Mouse (Mus musculus) thymus, postnatal 14 days (tissue): ENCODE data around the gene Igsf21.

Source experiments
- DNase-seq: peaks from one replicate; pipeline ENCODE4 v3.0.0; 2021

Gene Igsf21

DNA sequence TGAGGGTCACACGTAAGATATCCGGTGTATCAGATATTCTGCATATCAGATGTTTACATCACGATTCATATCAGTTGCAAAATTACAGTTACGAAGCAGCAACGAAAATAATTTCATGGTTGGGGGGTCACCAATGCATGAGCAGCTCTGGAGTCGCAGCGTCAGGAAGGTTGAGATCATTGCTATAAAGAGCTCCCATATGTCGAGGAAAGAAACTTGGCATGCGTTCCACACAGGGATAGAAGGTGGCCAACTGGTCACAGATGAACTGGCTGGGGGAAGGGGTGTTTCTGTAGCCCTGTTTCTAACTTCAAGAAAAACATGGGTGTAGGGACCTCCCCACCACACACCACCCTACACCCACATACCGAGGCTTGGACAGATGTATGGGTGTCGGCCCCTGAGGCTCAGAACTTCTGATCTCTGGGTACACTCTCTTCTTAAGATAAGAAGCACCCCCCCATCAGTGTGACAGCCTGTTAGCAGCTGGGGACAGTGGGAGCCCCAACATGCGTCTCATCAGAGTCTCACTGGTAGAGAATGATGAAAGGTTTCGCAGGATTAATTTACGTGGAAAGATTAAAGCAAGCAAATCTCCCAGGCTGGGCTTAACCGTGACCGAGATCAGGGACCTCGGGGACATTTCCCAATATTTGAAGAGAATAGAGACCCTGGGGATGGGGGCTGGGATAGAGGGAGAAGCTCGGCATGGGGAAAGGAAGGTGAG is 54.1 kb downstream of the Igsf21 start:
- no peak for DNase-seq

- DNase-seq = no peak
Measured at GRCm38 (mm10) chr4:140189601-140190000, 57.0 kb downstream of the Igsf21 start.

DNA sequence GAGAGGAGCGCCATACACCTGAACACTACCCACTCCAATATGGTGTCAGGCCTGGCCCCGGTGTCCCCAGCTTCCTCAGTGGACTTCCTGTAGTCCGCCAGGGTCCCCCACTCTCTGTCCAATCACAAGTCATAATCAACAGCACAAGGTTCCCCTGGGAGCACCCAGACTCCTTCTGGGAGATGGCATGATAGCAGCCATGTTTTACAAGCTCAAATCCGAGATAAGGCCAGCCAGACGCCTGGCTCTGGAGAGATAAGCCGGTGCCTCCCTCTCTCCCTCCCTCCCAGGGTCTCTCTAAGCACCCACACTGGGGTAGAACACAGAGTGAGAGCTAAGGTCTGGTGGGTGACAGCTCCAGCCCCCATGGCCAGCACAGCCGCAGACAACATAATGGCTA is 58.0 kb downstream of the Igsf21 start:
- no peak for DNase-seq

DNA sequence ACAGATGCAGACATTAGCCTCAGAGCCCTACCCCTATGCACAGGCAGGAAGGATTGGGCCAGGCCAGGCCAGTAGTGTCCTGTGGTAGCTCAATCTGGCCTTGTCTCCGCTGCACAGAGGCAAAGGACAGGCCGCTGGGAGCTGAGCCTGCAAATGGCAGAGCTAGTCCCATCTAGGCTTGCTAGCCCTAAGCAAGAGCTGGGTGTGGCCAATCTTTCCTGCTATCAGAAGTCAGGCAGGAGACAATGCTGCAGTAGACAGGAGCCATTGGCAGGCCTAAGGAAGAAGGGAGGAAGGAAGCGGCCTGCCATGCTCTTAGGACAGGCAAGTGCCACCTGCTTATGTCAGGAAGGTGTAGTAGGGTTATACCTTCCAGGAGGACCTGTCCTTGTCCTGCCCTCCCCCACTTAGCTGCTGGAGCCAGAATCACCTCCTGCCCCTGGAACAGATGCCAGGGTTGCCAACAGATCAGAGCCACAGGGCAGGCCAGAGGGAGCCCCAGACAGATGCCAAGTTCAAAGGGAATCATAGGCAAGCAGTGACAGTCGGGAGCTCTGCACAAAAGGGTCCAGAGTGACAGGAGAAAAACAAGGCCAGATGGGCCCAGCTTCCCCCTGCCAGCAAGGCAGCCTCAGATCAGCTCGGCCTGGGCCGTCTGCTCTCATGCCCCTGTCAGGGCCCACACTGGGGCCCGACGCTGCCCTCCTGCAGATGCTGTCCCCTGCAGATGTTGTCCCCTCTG is 59.0 kb downstream of the Igsf21 start:
- no peak for DNase-seq

DNA sequence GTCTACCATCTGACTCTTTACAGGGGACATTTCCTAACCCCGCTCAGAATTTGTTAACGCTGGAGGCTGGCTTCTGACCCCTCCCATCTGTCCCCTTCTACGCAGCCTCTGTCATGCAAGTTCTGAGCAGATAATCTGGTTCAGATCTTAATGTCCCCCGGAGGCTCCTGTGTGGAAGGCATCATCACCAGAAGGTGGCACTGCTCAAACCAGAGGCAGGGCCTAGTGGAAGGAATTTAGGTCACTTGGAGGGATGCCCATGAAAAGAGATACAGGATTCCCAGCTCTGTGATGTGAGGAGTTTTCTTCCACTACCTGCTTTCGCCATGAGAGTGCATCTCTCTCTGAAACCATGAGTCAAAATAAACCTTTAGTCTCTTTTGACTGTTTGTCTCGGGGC is 67.0 kb downstream of the Igsf21 start:
- no peak for DNase-seq

- DNase-seq = no peak
Measured at GRCm38 (mm10) chr4:140177055-140177454, 69.5 kb downstream of the Igsf21 start.

DNA sequence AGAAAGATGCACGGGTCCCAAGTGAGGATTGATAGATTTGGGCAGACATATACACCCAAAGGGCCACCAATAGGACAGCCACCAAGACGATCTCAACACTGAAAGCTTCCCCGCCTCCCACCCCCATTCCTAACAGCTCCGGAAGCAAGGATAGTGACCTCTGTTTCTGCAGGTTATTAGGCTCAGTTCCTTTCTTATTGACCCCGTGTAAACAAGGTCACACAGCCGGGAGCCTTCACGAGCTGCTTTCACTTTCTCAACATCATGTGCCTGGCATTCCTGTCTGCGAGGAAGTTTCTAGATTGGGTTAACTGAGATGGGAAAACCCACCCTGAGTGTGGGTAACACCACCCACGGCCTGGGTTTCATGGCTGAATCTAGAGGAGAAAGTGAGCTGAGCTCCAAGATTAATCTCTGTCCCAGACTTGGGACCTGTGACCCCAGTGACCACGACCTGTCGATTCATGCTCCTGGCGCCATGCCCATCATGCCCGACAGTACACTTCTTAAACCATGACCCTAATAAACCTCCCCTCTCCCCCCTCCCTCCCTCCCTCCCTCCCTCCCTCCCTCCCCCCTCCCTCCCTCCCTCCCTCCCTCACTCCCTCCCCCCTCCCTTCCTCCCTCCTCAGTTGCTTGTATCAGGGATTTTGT is 72.7 kb downstream of the Igsf21 start:
- no peak for DNase-seq

DNA sequence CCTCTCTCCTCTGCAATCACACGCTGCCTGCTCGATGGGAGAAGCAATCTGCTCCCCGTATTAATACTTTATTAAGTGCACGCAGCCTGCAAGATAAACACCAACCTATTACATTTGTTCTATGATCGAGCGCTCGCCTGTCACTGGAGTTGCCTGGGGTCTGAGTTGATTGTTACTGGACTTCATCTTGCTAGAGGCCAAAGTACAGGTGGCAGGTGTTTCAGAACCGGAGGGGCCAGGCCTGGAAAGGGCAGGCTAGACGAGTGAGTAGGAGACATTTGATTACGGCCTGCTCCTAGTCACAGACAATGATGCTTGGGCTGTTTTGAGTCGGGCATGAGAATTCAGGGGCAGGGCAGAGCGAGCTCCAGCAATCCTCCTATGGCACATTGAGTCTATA is 73.5 kb downstream of the Igsf21 start:
- DNase-seq = no peak

GRCm38 (mm10) chr4:140171917-140172316 is 74.7 kb downstream of the Igsf21 start:
- DNase-seq = no peak

DNA sequence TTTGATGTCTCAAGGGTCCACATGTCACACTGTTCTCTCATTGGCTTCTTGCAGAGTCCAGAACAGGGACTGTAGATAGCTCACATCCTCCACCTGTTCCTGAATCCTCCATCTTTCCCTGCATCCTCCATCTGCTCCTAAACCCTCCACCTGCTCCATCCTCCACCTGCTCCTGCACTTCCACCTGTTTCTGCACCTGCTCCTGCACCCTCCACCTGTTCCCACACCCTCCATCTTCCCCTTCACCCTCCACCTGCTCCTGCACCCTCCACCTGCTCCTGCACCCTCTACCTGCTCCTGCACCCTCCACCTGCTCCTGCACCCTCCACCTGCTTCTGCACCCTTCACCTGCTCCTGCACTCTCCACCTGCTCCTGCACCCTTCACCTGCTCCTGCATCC is 75.4 kb downstream of the Igsf21 start:
- DNase-seq = no peak

DNA sequence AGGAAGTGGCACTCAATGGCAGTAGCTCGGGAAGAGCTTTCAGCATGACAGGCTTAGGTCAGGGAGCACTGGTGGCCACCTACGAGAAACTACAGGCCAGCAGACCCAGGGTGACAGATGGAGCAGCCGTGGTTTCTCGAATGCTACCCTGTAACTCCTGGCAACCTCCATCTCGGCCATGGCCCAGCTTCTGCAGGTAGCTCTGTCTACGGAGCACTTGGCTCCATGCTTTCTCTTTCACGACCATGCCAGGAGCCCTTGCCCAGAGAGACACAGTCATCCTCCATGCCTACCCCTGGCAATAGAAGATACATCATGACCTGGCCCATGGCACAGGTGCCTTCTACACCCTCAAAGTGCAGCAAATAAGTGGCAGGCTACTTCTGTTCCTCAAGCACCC is 80.7 kb downstream of the Igsf21 start:
- DNase-seq = no peak

GRCm38 (mm10) chr4:140164662-140165061 is 81.9 kb downstream of the Igsf21 start:
- no peak for DNase-seq

DNA sequence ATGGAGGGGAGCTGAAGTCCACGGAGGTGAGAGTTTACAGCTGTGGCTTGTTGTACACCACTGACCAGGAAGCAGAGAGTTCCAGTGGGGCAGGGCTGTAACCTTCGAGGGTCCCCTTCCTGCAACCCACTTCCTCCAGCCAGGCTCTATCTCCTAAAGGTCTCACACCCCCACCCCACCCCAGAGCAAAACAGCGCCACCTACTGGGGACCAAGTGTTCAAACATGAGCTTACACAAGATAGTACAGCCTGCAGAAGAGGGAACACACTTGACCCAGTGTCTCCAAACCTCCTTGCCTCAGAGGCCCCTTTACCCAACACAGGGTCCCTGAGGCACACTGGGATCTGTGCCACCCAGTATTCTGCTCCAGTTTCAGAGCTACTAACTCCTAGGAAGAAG is 87.0 kb downstream of the Igsf21 start:
- DNase-seq = peak; percentile 21

- no peak for DNase-seq
Measured at GRCm38 (mm10) chr4:140154899-140155463, 91.6 kb downstream of the Igsf21 start.

DNA sequence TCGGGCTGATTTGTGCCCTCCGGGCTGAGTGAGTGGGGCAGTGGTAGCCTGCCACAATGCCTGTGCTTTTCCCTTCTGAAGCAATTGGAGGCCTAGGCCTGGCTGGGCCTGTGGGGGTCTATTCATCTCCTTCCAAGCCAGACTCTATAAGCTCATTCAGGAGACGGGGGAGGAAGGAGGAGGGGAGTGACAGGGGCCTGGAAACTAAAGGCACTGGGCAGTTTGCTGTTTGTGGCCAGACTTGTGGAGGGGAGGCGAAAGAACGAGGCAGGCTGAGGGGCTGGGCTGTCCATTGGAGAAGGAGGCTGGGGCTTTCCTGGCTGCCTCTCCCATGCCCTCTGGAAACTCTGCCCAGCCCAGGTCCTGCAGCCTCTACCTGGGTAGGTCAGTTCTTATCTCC is 92.1 kb downstream of the Igsf21 start:
- DNase-seq = no peak

DNA sequence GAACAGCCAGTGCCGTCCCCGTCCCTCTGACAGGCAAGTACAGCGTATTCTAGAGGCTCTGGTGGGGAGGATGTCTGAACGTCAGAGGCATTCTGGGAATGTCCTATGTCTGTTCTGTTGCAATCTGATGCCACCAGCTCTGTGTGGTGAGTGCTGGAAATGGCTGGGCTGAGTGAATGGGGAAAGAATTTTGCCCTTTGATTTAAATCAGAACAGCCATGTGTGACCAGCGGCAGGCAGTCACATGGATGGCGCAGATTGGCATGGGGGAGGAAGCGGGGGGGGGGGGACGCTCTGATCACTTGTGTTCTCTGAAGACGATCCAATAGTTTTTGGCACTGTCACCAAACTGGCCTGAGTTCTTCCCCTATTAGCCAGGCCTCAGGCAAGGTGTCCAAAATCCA is 92.9 kb downstream of the Igsf21 start:
- DNase-seq = no peak

DNA sequence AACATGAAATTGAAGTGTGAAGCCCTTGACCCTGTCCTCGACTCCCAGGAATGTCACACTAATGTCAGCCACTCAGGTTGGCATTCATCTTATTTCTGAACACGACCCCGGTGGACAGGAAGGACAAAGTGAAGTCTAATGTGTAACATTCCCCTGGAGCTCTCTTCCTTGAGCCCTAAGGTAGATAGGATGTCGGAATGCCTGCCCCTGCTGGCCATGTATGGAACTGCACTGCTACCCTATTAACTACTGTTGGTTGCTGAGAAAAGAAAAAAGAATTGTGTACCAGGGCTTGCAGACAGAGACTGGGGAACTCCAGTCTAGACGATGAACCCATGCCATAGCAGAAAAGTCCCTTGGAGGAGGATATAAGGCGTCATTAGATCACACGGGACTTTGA is 93.5 kb downstream of the Igsf21 start:
- peak; percentile 29 for DNase-seq

DNA sequence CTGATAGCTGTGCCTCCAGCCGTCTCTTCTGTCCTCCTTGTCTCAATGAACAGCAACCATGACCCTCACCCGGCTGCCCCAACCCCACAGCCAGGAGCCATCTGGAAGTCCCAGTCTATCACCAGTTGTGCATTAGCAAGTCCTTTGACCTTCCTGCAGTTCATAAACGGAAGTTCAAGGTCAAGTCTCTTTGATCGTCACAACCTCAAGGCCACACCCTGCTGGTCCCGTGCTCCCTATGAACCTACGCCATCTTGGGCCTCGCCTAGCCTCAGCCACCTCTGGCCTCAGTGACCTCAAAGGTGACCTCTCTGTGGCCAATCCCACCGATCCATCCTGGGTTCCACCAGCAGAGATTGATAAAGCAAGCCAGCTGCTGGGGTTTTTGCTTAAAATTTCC is 96.9 kb downstream of the Igsf21 start:
- no peak for DNase-seq

GRCm38 (mm10) chr4:140147857-140148695 is 98.5 kb downstream of the Igsf21 start:
- no peak for DNase-seq

DNA sequence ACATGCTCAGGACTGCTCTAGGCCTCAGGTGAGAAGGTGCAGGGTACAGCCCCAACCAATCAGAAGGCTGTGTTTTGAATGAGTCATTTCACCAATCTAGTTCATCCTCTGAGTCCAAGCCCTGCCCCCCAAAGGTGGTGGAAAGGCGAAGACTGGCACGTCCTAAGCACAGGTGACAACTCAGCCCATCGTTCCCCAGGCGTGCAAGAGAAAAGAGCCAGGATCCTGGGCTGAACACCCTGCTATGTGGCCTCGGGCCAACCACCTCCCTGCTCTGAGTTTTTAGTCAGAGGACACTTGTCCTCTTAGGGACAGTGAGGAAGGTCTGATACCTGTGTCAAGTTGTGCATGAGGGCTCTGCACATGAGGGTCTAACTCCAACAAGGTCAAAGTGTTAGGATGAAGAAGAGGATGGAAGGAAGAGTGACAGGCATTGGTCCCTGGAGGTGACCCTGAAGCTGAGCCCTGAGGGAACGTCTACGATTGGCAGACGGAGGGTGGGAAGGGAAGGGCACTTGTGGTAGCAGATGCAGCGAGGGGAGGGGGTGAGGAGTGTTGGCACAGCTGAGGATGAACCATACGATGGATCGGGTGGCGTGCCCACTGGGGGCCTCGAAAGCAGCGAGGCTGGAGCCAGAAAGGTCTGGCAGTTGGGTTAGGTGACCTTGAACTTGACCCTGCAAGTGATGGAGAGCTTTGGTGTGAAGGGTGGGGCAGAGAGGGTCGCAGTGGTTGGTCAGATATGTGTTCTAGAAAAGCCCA is 99.3 kb downstream of the Igsf21 start:
- DNase-seq = no peak

DNA sequence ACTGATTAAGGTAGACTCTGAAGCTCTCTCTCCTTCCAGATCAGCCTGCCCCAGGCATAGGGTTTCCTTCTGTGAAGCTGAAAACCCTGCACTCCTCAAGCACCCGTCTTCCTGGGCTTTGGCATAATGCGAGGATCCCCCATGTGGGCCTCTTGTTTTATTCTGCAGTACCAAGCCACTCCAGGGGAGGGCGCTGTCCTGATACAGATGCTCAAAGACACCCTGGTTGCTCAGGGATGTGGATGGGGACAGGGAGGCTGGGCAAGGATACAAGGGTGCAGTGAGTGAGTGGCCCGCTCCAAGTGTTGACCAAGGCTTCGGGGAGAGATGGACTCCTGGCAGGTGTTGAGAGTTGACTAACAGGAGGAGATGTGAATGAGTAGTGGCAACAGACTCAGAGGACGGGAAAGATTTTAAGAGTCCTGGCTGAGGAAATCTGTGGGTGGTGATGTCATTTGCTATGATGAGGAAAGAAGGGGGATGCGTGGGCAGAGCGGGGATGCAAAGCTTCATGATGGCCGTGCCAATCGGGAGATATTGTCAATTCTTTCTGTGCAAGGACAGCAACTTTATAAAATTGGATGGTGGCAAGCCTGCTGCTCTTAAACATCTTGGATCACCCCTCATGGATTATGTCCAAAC is 102.6 kb downstream of the Igsf21 start:
- no peak for DNase-seq

DNA sequence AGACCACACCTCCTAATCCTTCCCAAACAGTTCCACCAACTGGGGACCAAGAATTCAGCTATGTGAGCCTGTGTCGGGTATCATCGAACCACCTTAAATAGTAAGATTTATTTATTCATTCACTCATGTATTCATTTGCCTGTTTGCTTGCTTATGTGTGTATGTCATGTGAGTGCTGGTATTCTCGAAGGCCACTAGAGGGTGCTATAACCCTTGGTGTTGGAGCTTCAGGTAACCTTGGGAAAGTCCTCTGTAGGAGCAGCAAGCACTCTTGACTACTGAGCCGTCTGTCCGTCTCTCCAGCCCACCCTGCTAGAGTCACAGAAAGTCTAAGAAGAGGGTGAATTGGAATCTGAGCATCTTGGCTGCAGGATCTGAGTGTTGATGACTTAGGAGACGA is 103.4 kb downstream of the Igsf21 start:
- no peak for DNase-seq
